Mouse (Mus musculus) gastrocnemius, postnatal 4 days (tissue): ENCODE results near the gene Lmna. TPM values are rescaled to one million over a fixed set of nuclear protein-coding genes. Genes with fewer than 3 reads are reported as not detected.
A peak's percentile ranks its signal among the peaks of the same experiment; 100 is the strongest.

Experiments
- DNase-seq, 2 experiments: peaks; one replicate each; pipeline ENCODE4 v3.0.0; 2021 to 2022; ENCODE audit warnings: low spot score in 2 of 2, mixed read lengths in 2 of 2
- long read RNA-seq, 2 experiments: library from polyadenylated mRNA; stranded (forward); transcript quantifications; one replicate each; pipeline ENCODE4 v2.0.0; 2021
- total RNA-seq, 2 experiments: library from RNA; stranded (reverse); gene quantifications; 2 replicates each; pipeline ENCODE4 v1.2.3; 2021

The Lmna gene
- total RNA-seq: 100 to 1,000 TPM; 355 to 365 TPM
- long read RNA-seq, experiment 1, transcript Lmna-203 (10 exons, 2,021 nt): major isoform, 528 of 1,061 reads
- long read RNA-seq, experiment 1, transcript Lmna-201 (12 exons, 3,156 nt): minor isoform, 291 of 1,061 reads
- long read RNA-seq, experiment 1, transcript Lmna-205 (3 exons, 3,948 nt): minor isoform, 9 of 1,061 reads
- long read RNA-seq, experiment 1, transcript Lmna-207 (2 exons, 543 nt): minor isoform, 6 of 1,061 reads
- long read RNA-seq, experiment 1, partial matches to known transcripts: 183 of 1,061 reads
- long read RNA-seq, experiment 1, other reads (novel, unspliced or antisense): 44 of 1,061 reads
- long read RNA-seq, experiment 2, transcript Lmna-203 (10 exons, 2,021 nt): major isoform, 580 of 1,194 reads
- long read RNA-seq, experiment 2, transcript Lmna-207 (2 exons, 543 nt): minor isoform, 7 of 1,194 reads
- long read RNA-seq, experiment 2, transcript Lmna-201 (12 exons, 3,156 nt): minor isoform, 435 of 1,194 reads
- long read RNA-seq, experiment 2, partial matches to known transcripts: 133 of 1,194 reads
- long read RNA-seq, experiment 2, other reads (novel, unspliced or antisense): 36 of 1,194 reads

- peak; percentile 87 to 92 for DNase-seq
Measured at GRCm38 (mm10) chr3:88509692-88510420, at the start of gene Lmna. TSS of gene Lmna (minus strand) at chr3:88509956.

GRCm38 (mm10) chr3:88556616-88557015 is 46.9 kb upstream of the Lmna start:
- DNase-seq: no peak

GRCm38 (mm10) chr3:88555731-88556130 is 46.0 kb upstream of the Lmna start:
- DNase-seq: no peak

- DNase-seq: no peak
Measured at GRCm38 (mm10) chr3:88555069-88555605, 45.4 kb upstream of the Lmna start.

- DNase-seq: peak; percentile 53 to 67
Measured at GRCm38 (mm10) chr3:88553880-88554586, 44.3 kb upstream of the Lmna start.

- DNase-seq: peak; percentile 93 to 94
Measured at GRCm38 (mm10) chr3:88553525-88553879, 43.7 kb upstream of the Lmna start, which contains the start of gene Ubqln4. TSS of gene Ubqln4 (plus strand) at chr3:88553758.

- peak; percentile 93 to 99 for DNase-seq
Measured at GRCm38 (mm10) chr3:88552676-88553524, 43.1 kb upstream of the Lmna start, which contains the start of gene Lamtor2. TSS of gene Lamtor2 (minus strand) at chr3:88553074.

GRCm38 (mm10) chr3:88552082-88552645 is 42.4 kb upstream of the Lmna start:
- no peak for DNase-seq

GRCm38 (mm10) chr3:88551586-88551985 is 41.8 kb upstream of the Lmna start:
- DNase-seq: no peak

GRCm38 (mm10) chr3:88548180-88548917 is 38.6 kb upstream of the Lmna start, which contains the start of gene Rab25:
TSS of gene Rab25 (minus strand) at chr3:88548300.
- no peak for DNase-seq

GRCm38 (mm10) chr3:88546674-88547418 is 37.1 kb upstream of the Lmna start:
- DNase-seq: no peak

- DNase-seq: no peak
Measured at GRCm38 (mm10) chr3:88544955-88545591, 35.3 kb upstream of the Lmna start.

- no peak for DNase-seq
Measured at GRCm38 (mm10) chr3:88544514-88544913, 34.8 kb upstream of the Lmna start.

GRCm38 (mm10) chr3:88543651-88544410 is 34.1 kb upstream of the Lmna start:
- no peak for DNase-seq

GRCm38 (mm10) chr3:88543174-88543573 is 33.4 kb upstream of the Lmna start:
- no peak for DNase-seq

GRCm38 (mm10) chr3:88542486-88542885 is 32.7 kb upstream of the Lmna start:
- no peak for DNase-seq
